Mouse (Mus musculus) hindbrain, embryonic 13.5 days (tissue): Measurements from ENCODE around the gene Ptov1. TPM values are rescaled to one million over a fixed set of nuclear protein-coding genes. Genes with fewer than 3 reads are reported as not detected.

Experiments used
- ATAC-seq: fragments of 200-750 bp; cut with Nextera tagmentation; 2 replicates; pipeline ENCODE4 v1.8.0; 2017; ENCODE audit warnings: moderate TSS enrichment; ENCODE audit not compliant: low FRiP score
- H3K27ac ChIP-seq: fragments of 300-500 bp; sonication (generic); 2 replicates; pipeline ENCODE4 v1.5.1; 2015; ENCODE audit warnings: inconsistent platforms, mild to moderate bottlenecking, moderate library complexity
- H3K27me3 ChIP-seq: fragments of 300-500 bp; sonication (generic); 2 replicates; pipeline ENCODE4 v1.6.1; 2015; ENCODE audit warnings: mild to moderate bottlenecking, inconsistent platforms
- H3K36me3 ChIP-seq: fragments of 300-500 bp; sonication (generic); 2 replicates; pipeline ENCODE4 v1.6.1; 2015; ENCODE audit warnings: mild to moderate bottlenecking, inconsistent platforms
- H3K4me1 ChIP-seq: fragments of 300-500 bp; sonication (generic); replicated peaks from 2 replicates; pipeline ENCODE4 v1.6.1; 2015; ENCODE audit warnings: inconsistent platforms
- H3K4me2 ChIP-seq: fragments of 300-500 bp; sonication (generic); 2 replicates; pipeline ENCODE4 v1.6.1; 2015; ENCODE audit warnings: inconsistent platforms, mild to moderate bottlenecking, moderate library complexity
- H3K4me3 ChIP-seq: fragments of 300-500 bp; sonication (generic); 2 replicates; pipeline ENCODE4 v1.5.1; 2015; ENCODE audit warnings: mild to moderate bottlenecking, inconsistent platforms
- H3K9ac ChIP-seq: fragments of 300-500 bp; sonication (generic); 2 replicates; pipeline ENCODE4 v1.6.1; 2015; ENCODE audit warnings: mild to moderate bottlenecking, inconsistent platforms
- H3K9me3 ChIP-seq: fragments of 300-500 bp; sonication (generic); 2 replicates; pipeline ENCODE4 v1.6.1; 2016; ENCODE audit warnings: inconsistent platforms
- WGBS: fragments of 180-500 bp; shearing (Covaris S2); methylation state at CpG from one replicate; pipeline ENCODE4 v1.1.7; 2015; 5-methylcytosine and 5-hydroxymethylcytosine counted together
- microRNA counts: library from miRNA; unstranded; fragments of <30 nt; microRNA quantifications from one replicate; lab custom pipeline; 2016
- microRNA-seq: library from miRNA; unstranded; fragments of <30 nt; microRNA quantifications from one replicate; pipeline ENCODE4, GENCODE M21; 2016
- polyA plus RNA-seq: library from polyadenylated mRNA; unstranded; fragments of >200 nt; fragmentation: Nextera tagmentation; extraction: Ambion mirVana; gene quantifications from 2 replicates; pipeline ENCODE4 v1.2.1, GENCODE M21; 2015

The Ptov1 gene
- polyA plus RNA-seq, 1 experiment from 2014 or later = 495 TPM

- Histone ChIP-seq H3K9me3 (no peaks in the 10 kb centered on the region), H3K4me3 (peak overlapping the region; percentile 84), H3K27me3 (no peaks in the 10 kb centered on the region), H3K4me2 (peak overlapping the region; percentile 83), H3K4me1 (peaks cover 41% of the 10 kb centered on the region), H3K36me3 (peaks cover 10% of the 10 kb centered on the region; the same call in 1 of the 2 replicates), H3K27ac (peak overlapping the region; percentile 94), H3K9ac (peak overlapping the region; percentile 40; the same call in 1 of the 2 replicates)
- ATAC-seq = peak; percentile 5; the same call in 1 of the 2 replicates
- 22% methylated on average over 14 of the region's 14 CpGs for WGBS
Observed at GRCm38 (mm10) chr7:44814952-44815553, 54.5 kb downstream of the Ptov1 start.

DNA sequence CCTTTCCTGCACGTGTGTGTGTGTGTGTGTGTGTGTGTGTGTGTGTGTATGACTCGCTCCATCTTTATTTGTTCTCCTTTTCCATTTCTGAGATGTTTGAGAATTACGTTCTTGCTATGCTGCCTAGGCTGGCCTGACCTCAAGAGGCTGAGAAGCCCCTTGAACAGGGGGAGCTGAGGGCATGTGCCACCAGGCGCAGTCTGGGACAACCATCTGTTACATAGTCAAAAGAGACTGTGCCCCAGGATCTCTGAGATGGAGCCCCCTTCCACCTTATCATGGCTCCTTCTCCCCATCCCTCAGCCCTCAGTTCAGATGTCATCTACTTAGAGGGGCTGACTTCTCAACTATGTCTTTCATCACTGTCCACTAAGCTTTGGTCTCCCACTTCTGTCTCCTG lies 55.2 kb downstream of the Ptov1 start:
- 86% methylated on average over 4 of the region's 4 CpGs for WGBS

DNA sequence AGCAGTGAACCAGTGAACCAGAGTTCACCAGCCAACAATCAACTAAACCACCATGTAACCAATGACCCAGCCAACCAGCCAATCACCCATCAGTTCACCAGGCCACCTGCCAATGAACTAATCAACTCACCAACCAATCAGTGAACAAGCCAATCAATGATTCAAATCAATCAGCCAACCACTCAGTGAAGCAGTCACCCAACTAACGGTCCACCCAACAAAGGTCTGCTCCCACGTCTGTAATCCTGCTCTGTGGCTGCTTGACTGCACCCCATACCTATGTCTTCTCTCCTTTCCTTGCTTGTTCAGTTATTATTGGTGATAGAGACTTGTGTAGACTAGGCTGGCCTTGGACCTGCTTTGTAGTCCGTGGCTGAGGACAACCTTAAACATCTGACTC lies 55.6 kb downstream of the Ptov1 start:
- Histone ChIP-seq H3K27ac (no peak overlapping the region), H3K9ac (no peak overlapping the region), H3K4me1 (peaks cover 30% of the 10 kb centered on the region), H3K27me3 (no peaks in the 10 kb centered on the region), H3K4me3 (no peak overlapping the region), H3K36me3 (peaks cover 10% of the 10 kb centered on the region; the same call in 1 of the 2 replicates), H3K9me3 (no peaks in the 10 kb centered on the region), H3K4me2 (no peak overlapping the region)
- no peak for ATAC-seq
- WGBS = 92% methylated on average over 3 of the region's 3 CpGs

More for the DNA sequence above, 55.2 kb downstream of the Ptov1 start:
- H3K27ac ChIP-seq = no peak overlapping the region
- H3K27me3 ChIP-seq = no peaks in the 10 kb centered on the region
- no peak for ATAC-seq
- no peaks in the 10 kb centered on the region for H3K9me3 ChIP-seq
- H3K4me1 ChIP-seq = peaks cover 34% of the 10 kb centered on the region
- H3K9ac ChIP-seq = no peak overlapping the region
- H3K36me3 ChIP-seq = peaks cover 10% of the 10 kb centered on the region; the same call in 1 of the 2 replicates
- H3K4me2 ChIP-seq = no peak overlapping the region
- no peak overlapping the region for H3K4me3 ChIP-seq

MicroRNA genes within 50 kb of the gene (microRNA counts, 519-probe panel; counts per million panel counts)
- microRNA mmu-miR-707 (lab: Ali Mortazavi, UCI) = 51.3 counts per million

Small RNA genes lying within 50 kb of the gene (microRNA-seq; reads per million reads assigned to microRNA genes)
- not detected for gene Mir707

Other genes with a start within 250 kb of the Ptov1 start
- 1.9 and 2.3 TPM in 2 replicates for gene Myh14, start 198.9 kb downstream of the Ptov1 start, polyA plus RNA-seq
- not detected in 2 replicates for gene Izumo2, start 161.0 kb downstream of the Ptov1 start, polyA plus RNA-seq
- gene Vrk3, start 121.4 kb downstream of the Ptov1 start, polyA plus RNA-seq = 28.4 and 33.0 TPM in 2 replicates
- gene Zfp473, start 118.7 kb downstream of the Ptov1 start, polyA plus RNA-seq = 0.78 and 0.91 TPM in 2 replicates
- gene Nup62, start 53.7 kb downstream of the Ptov1 start, polyA plus RNA-seq = 47.6 and 47.9 TPM in 2 replicates
- gene Il4i1, start 53.4 kb downstream of the Ptov1 start, polyA plus RNA-seq = 1.6 and 1.7 TPM in 2 replicates
- 3.5 and 4.2 TPM in 2 replicates for gene Atf5, start 53.1 kb downstream of the Ptov1 start, polyA plus RNA-seq
- gene Akt1s1, start 20.8 kb downstream of the Ptov1 start, polyA plus RNA-seq = 86.8 and 93.7 TPM in 2 replicates
- gene Tbc1d17, start 20.7 kb downstream of the Ptov1 start, polyA plus RNA-seq = 108 and 112 TPM in 2 replicates
- 34.1 and 35.8 TPM in 2 replicates for gene Pnkp, start 12.6 kb downstream of the Ptov1 start, polyA plus RNA-seq
- gene Med25, start 22.9 kb upstream of the Ptov1 start, polyA plus RNA-seq = 142 and 147 TPM in 2 replicates
- 19.3 and 19.8 TPM in 2 replicates for gene Fuz, start 26.3 kb upstream of the Ptov1 start, polyA plus RNA-seq
- gene Ap2a1, start 59.7 kb upstream of the Ptov1 start, polyA plus RNA-seq = 105 and 108 TPM in 2 replicates
- gene Tsks, start 73.4 kb upstream of the Ptov1 start, polyA plus RNA-seq = 0.17 TPM in 1 of 2 replicates, not detected in the other
- gene Cpt1c, start 105.1 kb upstream of the Ptov1 start, polyA plus RNA-seq = 52.2 and 56.3 TPM in 2 replicates
- gene Prmt1, start 116.8 kb upstream of the Ptov1 start, polyA plus RNA-seq = 681 and 687 TPM in 2 replicates
- 66.7 and 68.3 TPM in 2 replicates for gene Irf3, start 127.9 kb upstream of the Ptov1 start, polyA plus RNA-seq
- gene Bcl2l12, start 128.9 kb upstream of the Ptov1 start, polyA plus RNA-seq = 16.2 and 19.7 TPM in 2 replicates
- 42.4 and 45.2 TPM in 2 replicates for gene Scaf1, start 146.6 kb upstream of the Ptov1 start, polyA plus RNA-seq
- gene Rras, start 148.2 kb upstream of the Ptov1 start, polyA plus RNA-seq = 11.5 and 15.4 TPM in 2 replicates
- 13.8 and 14.5 TPM in 2 replicates for gene Prr12, start 183.1 kb upstream of the Ptov1 start, polyA plus RNA-seq
- gene Nosip, start 192.6 kb upstream of the Ptov1 start, polyA plus RNA-seq = 58.0 and 58.5 TPM in 2 replicates
- gene Prrg2, start 192.9 kb upstream of the Ptov1 start, polyA plus RNA-seq = 14.8 and 17.1 TPM in 2 replicates
- gene Rcn3, start 222.4 kb upstream of the Ptov1 start, polyA plus RNA-seq = 93.8 and 103 TPM in 2 replicates
- gene Fcgrt, start 234.1 kb upstream of the Ptov1 start, polyA plus RNA-seq = 26.9 and 28.3 TPM in 2 replicates